Mouse (Mus musculus) CH12.LX (cell line): ENCODE data around the gene Hist1h2bc. TPM values are rescaled to one million over a fixed set of nuclear protein-coding genes. Genes with fewer than 3 reads are reported as not detected.

Experiments
- DNase-seq: peaks from one replicate; pipeline ENCODE4 v3.0.0-alpha.2; 2013; ENCODE audit errors: extremely low read depth
- H3K27ac ChIP-seq: 2 replicates; pipeline ENCODE4 v1.5.1; 2012; ENCODE audit warnings: low read depth, mild to moderate bottlenecking, control low read depth, moderate library complexity; ENCODE audit not compliant: insufficient read depth
- H3K27me3 ChIP-seq: replicated peaks from 2 replicates; pipeline ENCODE3; 2012; ENCODE audit warnings: inconsistent platforms
- H3K36me3 ChIP-seq, 2 experiments: replicated peaks in 1 of 2; 2 replicates each; pipeline versions ENCODE3 to v1.6.1; 2012; ENCODE audit warnings: inconsistent platforms in 1 of 2, low read length in 1 of 2, mild to moderate bottlenecking in 1 of 2, mixed read lengths in 1 of 2, moderate library complexity in 1 of 2; ENCODE audit not compliant: control insufficient read depth in 1 of 2, insufficient read depth in 1 of 2
- H3K4me1 ChIP-seq, 2 experiments: 2 replicates each; pipeline ENCODE4 v1.6.1; 2012; ENCODE audit warnings: inconsistent platforms in 1 of 2, moderate library complexity in 1 of 2; ENCODE audit not compliant: insufficient read depth in 2 of 2, control insufficient read depth in 1 of 2
- H3K4me2 ChIP-seq: 2 replicates; pipeline ENCODE4 v1.6.1; 2012; ENCODE audit warnings: low read depth, mild to moderate bottlenecking, control low read depth; ENCODE audit not compliant: poor library complexity, insufficient read depth, severe bottlenecking
- H3K4me3 ChIP-seq, 3 experiments: fragments of 150-350 bp in 1 of 3; sonication (generic) in 1 of 3; replicated peaks in 1 of 3; 2 replicates each; pipeline versions ENCODE3 to v1.5.1; 2011 to 2012; ENCODE audit warnings: low read depth in 2 of 3, low read length in 2 of 3, mild to moderate bottlenecking in 2 of 3, moderate library complexity in 2 of 3, control low read depth in 1 of 3, improper control_type of control experiment in 1 of 3, inconsistent platforms in 1 of 3, mixed read lengths in 1 of 3; ENCODE audit not compliant: poor library complexity in 1 of 3
- H3K79me2 ChIP-seq: replicated peaks from 2 replicates; pipeline ENCODE4 v1.6.1; 2012; ENCODE audit warnings: mild to moderate bottlenecking, moderate library complexity; ENCODE audit not compliant: control insufficient read depth, poor library complexity, insufficient read depth, severe bottlenecking; ENCODE audit errors: extremely low read depth
- H3K9ac ChIP-seq: 2 replicates; pipeline ENCODE4 v1.6.1; 2012; ENCODE audit warnings: low read depth, mild to moderate bottlenecking, control low read depth, moderate library complexity; ENCODE audit not compliant: insufficient read depth
- H3K9me3 ChIP-seq: replicated peaks from 2 replicates; pipeline ENCODE3; 2012; ENCODE audit warnings: low read length, inconsistent platforms, mixed read lengths
- CHD1 ChIP-seq: IDR thresholded peaks from 2 replicates; pipeline ENCODE4 v1.6.1; 2012; ENCODE audit warnings: low read depth, low read length, improper control_type of control experiment, inconsistent platforms
- CHD2 ChIP-seq: IDR thresholded peaks from 2 replicates; pipeline ENCODE4 v1.6.1; 2011; ENCODE audit warnings: low read length, improper control_type of control experiment
- CTCF ChIP-seq, 2 experiments: IDR thresholded peaks in 1 of 2; conservative IDR thresholded peaks in 1 of 2; 2 replicates each; pipeline ENCODE4 v1.5.1; 2011 to 2012; ENCODE audit warnings: low read depth in 2 of 2, low read length in 2 of 2, improper control_type of control experiment in 1 of 2, inconsistent platforms in 1 of 2, mild to moderate bottlenecking in 1 of 2, moderate library complexity in 1 of 2
- ELF1 ChIP-seq: IDR thresholded peaks from 2 replicates; pipeline ENCODE4 v1.6.1; 2014; ENCODE audit warnings: low read depth, mild to moderate bottlenecking, inconsistent platforms, low read length, improper control_type of control experiment
- ETS1 ChIP-seq: conservative IDR thresholded peaks from 2 replicates; pipeline ENCODE4 v1.6.1; 2012; ENCODE audit warnings: low read depth, mild to moderate bottlenecking, inconsistent platforms, low read length, improper control_type of control experiment, moderate library complexity
- GABPA ChIP-seq: IDR thresholded peaks from 2 replicates; pipeline ENCODE4 v1.6.1; 2012; ENCODE audit warnings: low read depth, low read length, improper control_type of control experiment, inconsistent platforms; ENCODE audit not compliant: insufficient replicate concordance
- IRF4 ChIP-seq: IDR thresholded peaks from 2 replicates; pipeline ENCODE4 v1.6.1; 2014; ENCODE audit warnings: low read depth, mild to moderate bottlenecking, inconsistent platforms, low read length, improper control_type of control experiment
- JUN ChIP-seq: IDR thresholded peaks from 2 replicates; pipeline ENCODE4 v1.6.1; 2011; ENCODE audit warnings: low read depth, mild to moderate bottlenecking, low read length, improper control_type of control experiment, moderate library complexity; ENCODE audit not compliant: insufficient read depth
- KAT2A ChIP-seq: IDR thresholded peaks from 2 replicates; pipeline ENCODE4 v1.6.1; 2012; ENCODE audit warnings: low read length, improper control_type of control experiment, inconsistent platforms; ENCODE audit not compliant: insufficient replicate concordance
- MAFK ChIP-seq: IDR thresholded peaks from 2 replicates; pipeline ENCODE4 v1.6.1; 2011; ENCODE audit warnings: low read length, improper control_type of control experiment; ENCODE audit not compliant: insufficient replicate concordance
- MAX ChIP-seq: IDR thresholded peaks from 2 replicates; pipeline ENCODE4 v1.6.1; 2011; ENCODE audit warnings: low read length, improper control_type of control experiment
- MAZ ChIP-seq: IDR thresholded peaks from 2 replicates; pipeline ENCODE4 v1.6.1; 2012; ENCODE audit warnings: low read depth, mild to moderate bottlenecking, inconsistent platforms, low read length, improper control_type of control experiment, moderate library complexity
- MXI1 ChIP-seq: IDR thresholded peaks from 2 replicates; pipeline ENCODE4 v1.6.1; 2011; ENCODE audit warnings: mild to moderate bottlenecking, low read depth, low read length, improper control_type of control experiment
- PAX5 ChIP-seq: IDR thresholded peaks from 2 replicates; pipeline ENCODE4 v1.6.1; 2012; ENCODE audit warnings: low read length, inconsistent platforms, mixed read lengths
- POLR2AphosphoS2 ChIP-seq: IDR thresholded peaks from 2 replicates; pipeline ENCODE4 v1.6.1; 2011; ENCODE audit warnings: low read depth, low read length, improper control_type of control experiment
- RCOR1 ChIP-seq: conservative IDR thresholded peaks from 2 replicates; pipeline ENCODE4 v1.6.1; 2012; ENCODE audit warnings: low read depth, mild to moderate bottlenecking, inconsistent platforms, low read length, improper control_type of control experiment
- USF1 ChIP-seq: IDR thresholded peaks from 2 replicates; pipeline ENCODE4 v1.6.1; 2014; ENCODE audit warnings: low read depth, mild to moderate bottlenecking, inconsistent platforms, low read length, improper control_type of control experiment
- USF2 ChIP-seq: conservative IDR thresholded peaks from 2 replicates; pipeline ENCODE4 v1.6.1; 2011; ENCODE audit warnings: low read depth, low read length, improper control_type of control experiment
- ZC3H11A ChIP-seq: IDR thresholded peaks from 2 replicates; pipeline ENCODE4 v1.6.1; 2012; ENCODE audit warnings: low read depth, mild to moderate bottlenecking, inconsistent platforms, low read length, improper control_type of control experiment
- ZKSCAN1 ChIP-seq: IDR thresholded peaks from 2 replicates; pipeline ENCODE4 v1.6.1; 2012; ENCODE audit warnings: low read depth, inconsistent platforms, low read length, improper control_type of control experiment, borderline replicate concordance
- ZMIZ1 ChIP-seq: IDR thresholded peaks from 2 replicates; pipeline ENCODE4 v1.6.1; 2012; ENCODE audit warnings: low read depth, mild to moderate bottlenecking, inconsistent platforms, low read length, improper control_type of control experiment
- ZNF384 ChIP-seq: IDR thresholded peaks from 2 replicates; pipeline ENCODE4 v1.6.1; 2012; ENCODE audit warnings: low read depth, low read length, improper control_type of control experiment, inconsistent platforms
- dilution Hi-C: fragments of 300-500 bp; cut with MboI; formaldehyde crosslinking; loops from 2 replicates; pipeline ENCODE4 v1.14.3; 2020; ENCODE audit warnings: low sequenced_read_pairs; ENCODE audit not compliant: extremely low pct_unique_long_range_greater_than_20kb, extremely low pct_ligation_motif_present
- in situ Hi-C: fragments of 300-500 bp; cut with MboI; formaldehyde crosslinking; loops from 3 replicates; pipeline ENCODE4 v1.14.3; 2019; ENCODE audit warnings: low sequenced_read_pairs, low pct_ligation_motif_present, low pct_unique_long_range_greater_than_20kb, mixed read lengths
- polyA plus RNA-seq: library from polyadenylated mRNA; unstranded; fragments of >175 nt; gene quantifications from 2 replicates; pipeline ENCODE4 v1.2.1, GENCODE M21; 2012; ENCODE audit warnings: low read depth; ENCODE audit not compliant: insufficient read length
- total RNA-seq, 2 experiments: library from RNA; depleted of rRNA; stranded (reverse); fragments of 300-350 nt in 1 of 2; fragments of >200 nt in 1 of 2; gene quantifications; 2 replicates each; pipeline ENCODE4 v1.2.3; 2012 to 2014

Gene Hist1h2bc
- total and polyA plus RNA-seq, 3 experiments, result 2.2 to 436 (median 17.4) TPM

DNA sequence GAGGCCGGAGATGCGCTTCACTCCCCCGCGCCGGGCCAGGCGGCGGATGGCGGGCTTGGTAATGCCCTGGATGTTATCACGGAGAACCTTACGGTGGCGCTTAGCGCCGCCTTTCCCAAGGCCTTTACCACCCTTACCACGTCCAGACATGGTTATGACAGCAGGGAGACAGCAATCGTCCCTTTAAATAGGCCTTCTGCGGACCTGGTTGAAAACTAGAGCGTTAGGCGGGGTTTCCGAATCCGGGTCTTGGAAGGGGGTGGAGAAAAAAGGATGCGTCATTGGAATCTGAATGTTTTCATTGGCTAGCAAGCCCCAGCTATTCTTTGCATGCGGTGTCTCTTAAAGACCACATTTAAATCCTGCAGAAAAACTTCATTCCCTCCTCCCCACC is 14.3 kb downstream of the Hist1h2bc start, which contains the start of gene Hist1h4c (continued):
- TF ChIP-seq USF1 (no peak), KAT2A (0 out of 2 replicates have a peak, but pooled peaks have one; percentile 0), POLR2AphosphoS2 (peak; percentile 99), CTCF (conservative IDR thresholded peaks at IDR 0.05 in 1 of 2, IDR thresholded peaks at IDR 0.05 in 1 of 2; ENCODE audit: low read depth in 2 of 2, low read length in 2 of 2) (no peak), ZNF384 (peak; percentile 27; the same call in 1 of the 2 replicates), CHD1 (0 out of 2 replicates have a peak, but pooled peaks have one; percentile 18), ELF1 (no peak; the same call in 1 of the 2 replicates), MAX (peak; percentile 52; the same call in 1 of the 2 replicates), PAX5 (no peak), CHD2 (peak; percentile 62; the same call in 1 of the 2 replicates), USF2 (no peak), ZMIZ1 (peak; percentile 100), ZC3H11A (no peak), MAZ (peak; percentile 83), MXI1 (peak; percentile 87), GABPA (no peak), MAFK (no peak), ETS1 (peak; percentile 51; the same call in 1 of the 2 replicates), RCOR1 (peak; percentile 98)

DNA sequence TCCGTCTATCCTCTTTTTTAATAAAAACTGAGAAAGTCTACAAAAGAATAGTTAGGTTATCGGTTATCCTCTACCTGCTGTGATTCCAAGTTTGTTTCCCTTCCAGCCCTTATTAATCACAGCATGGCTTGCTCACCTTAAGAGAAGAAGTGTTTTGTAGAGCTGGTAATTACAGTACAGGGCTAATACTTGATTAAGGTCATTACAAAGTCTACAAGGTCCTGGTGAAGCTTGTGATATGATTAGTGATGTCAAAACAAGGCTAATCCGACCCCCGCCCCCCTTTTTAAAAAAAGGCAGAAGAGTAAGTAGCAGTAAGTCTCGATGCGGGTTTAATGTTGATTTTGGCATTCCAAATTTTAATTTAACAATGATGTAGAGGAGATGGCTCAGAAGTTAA is 15.0 kb downstream of the Hist1h2bc start:
- Histone ChIP-seq H3K4me3 (no peak overlapping the region), H3K79me2 (no peaks in the 10 kb centered on the region), H3K27ac (0 out of 2 replicates have a peak overlapping the region, but pooled peaks have one; percentile 45), H3K36me3 (no peaks in the 10 kb centered on the region), H3K4me1 (peaks cover 2 to 52% of the 10 kb centered on the region in 2 experiments; a peak in 2 of 4 replicates), H3K4me2 (peak overlapping the region; percentile 52; the same call in 1 of the 2 replicates), H3K27me3 (no peaks in the 10 kb centered on the region), H3K9ac (peak overlapping the region; percentile 67), H3K9me3 (no peaks in the 10 kb centered on the region)
- no peak for TF ChIP-seq USF2
- TF ChIP-seq ZC3H11A, result no peak
- no peak for TF ChIP-seq ZKSCAN1
- TF ChIP-seq GABPA, result no peak
- no peak for TF ChIP-seq JUN
- TF ChIP-seq IRF4, result no peak
- TF ChIP-seq PAX5, result no peak
- dilution Hi-C loops, result loop anchor here (10.0 kb wide), 1 partner anchor 46 kb away; the partner anchor contains the start of genes Hist1h2bb and Hist1h3c
- in situ Hi-C loops, result no loop called here
- DNase-seq, result no peak
